Mouse (Mus musculus): ENCODE results near the gene Tfap2e. TPM values are rescaled to one million over a fixed set of nuclear protein-coding genes. Genes with fewer than 3 reads are reported as not detected.

Gene Tfap2e
- polyA plus RNA-seq, 1 experiment: not detected

DNA sequence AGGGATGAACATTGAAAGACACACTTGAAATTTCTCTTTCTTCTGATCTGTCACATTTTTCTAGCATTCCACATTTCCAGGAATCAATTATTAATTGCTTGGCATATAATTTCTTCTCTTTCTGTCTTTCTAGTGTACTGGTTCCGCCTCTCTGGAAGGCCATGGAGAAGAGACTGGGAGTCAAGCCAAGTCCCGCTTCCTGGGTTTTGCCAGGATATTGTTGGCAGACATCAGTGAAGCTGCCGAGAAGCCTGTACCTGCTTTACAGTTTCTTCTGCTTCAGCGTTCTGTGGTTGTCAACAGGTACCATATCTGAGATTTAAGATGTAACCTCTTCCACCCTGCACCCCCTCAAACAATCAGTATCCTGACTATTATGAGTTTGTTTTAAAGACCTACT is 20.7 kb upstream of the Tfap2e start:
- H3K27ac ChIP-seq (ENCODE audit: insufficient read depth, low read depth, low read length): peak overlapping the region; percentile 81
- peaks cover 29% of the 10 kb centered on the region for H3K36me3 ChIP-seq (ENCODE audit: control insufficient read depth, insufficient read depth, low read length)
- 17% methylated on average over 4 of the region's 4 CpGs for WGBS
- peak overlapping the region; percentile 47 for H3K4me3 ChIP-seq (ENCODE audit: low read depth, low read length)
- no peaks in the 10 kb centered on the region for H3K27me3 ChIP-seq (ENCODE audit: control insufficient read depth, insufficient read depth, low read length)
- peaks cover 17% of the 10 kb centered on the region for H3K4me1 ChIP-seq (ENCODE audit: control insufficient read depth, insufficient read depth, insufficient read length, low read length)
- TF ChIP-seq POLR2A (IDR thresholded peaks at IDR 0.05; ENCODE audit: low read depth, low read length) (no peak), CTCF (IDR thresholded peaks at IDR 0.05; ENCODE audit: extremely low read depth, insufficient read length, insufficient replicate concordance, low read depth, low read length) (no peak)

DNA sequence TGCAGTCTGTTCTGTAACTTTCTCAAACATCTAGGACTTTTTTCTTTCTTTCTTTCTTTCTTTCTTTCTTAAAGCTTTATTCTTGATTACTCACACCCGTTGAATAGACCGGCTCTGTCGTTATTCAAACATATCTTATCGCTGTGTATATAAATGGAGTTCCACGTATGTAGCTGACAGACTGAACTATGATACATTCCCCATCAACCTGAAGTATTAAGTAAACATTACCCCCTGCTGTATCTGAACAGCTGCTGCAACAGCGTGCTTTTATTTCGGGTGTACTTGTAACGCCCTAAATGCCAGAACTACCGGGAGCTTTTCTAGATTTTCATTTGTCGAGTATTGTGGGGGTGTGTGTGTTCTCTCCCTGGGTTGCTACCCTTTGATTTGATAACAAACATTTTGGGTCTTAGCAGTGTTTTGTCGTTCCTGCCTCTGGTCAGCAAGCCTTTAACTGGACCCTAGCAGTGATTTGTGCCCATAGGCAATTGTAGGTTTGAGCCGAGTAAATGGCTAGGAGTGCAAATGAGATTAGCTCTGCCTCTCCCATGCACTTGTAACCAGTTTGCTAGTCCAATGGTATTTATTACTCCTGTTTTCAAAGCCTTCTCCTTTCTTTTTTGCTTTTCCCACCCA is 18.8 kb upstream of the Tfap2e start:
- no peak overlapping the region for H3K4me3 ChIP-seq (ENCODE audit: low read depth, low read length)
- H3K27me3 ChIP-seq (ENCODE audit: control insufficient read depth, insufficient read depth, low read length): no peaks in the 10 kb centered on the region
- H3K27ac ChIP-seq (ENCODE audit: insufficient read depth, low read depth, low read length): peak overlapping the region; percentile 89
- peaks cover 16% of the 10 kb centered on the region for H3K4me1 ChIP-seq (ENCODE audit: control insufficient read depth, insufficient read depth, insufficient read length, low read length)
- peaks cover 21% of the 10 kb centered on the region for H3K36me3 ChIP-seq (ENCODE audit: control insufficient read depth, insufficient read depth, low read length)
- WGBS: 16% methylated on average over 12 of the region's 12 CpGs
- TF ChIP-seq POLR2A (IDR thresholded peaks at IDR 0.05; ENCODE audit: low read depth, low read length): no peak
- no peak for TF ChIP-seq CTCF (IDR thresholded peaks at IDR 0.05; ENCODE audit: extremely low read depth, insufficient read length, insufficient replicate concordance, low read depth, low read length)

DNA sequence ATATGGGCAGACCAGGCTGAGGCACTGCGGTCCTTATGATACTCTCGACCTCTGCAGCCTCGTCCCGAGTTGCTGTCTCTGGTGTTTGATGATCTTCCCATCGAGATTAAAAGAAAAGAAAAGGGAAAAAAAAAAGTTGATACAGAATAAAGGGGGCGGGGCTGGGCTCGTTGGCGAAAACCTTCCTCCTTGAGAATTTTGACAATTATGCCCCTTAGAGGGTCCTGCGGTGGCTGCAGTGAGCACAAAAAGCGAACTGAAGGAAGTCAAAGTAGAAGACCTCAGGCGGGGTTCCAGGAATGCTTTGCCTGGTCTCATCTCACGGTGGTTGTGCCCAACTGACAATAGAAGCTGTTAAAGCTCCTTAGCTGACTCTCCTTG is 18.2 kb upstream of the Tfap2e start:
- TF ChIP-seq POLR2A (IDR thresholded peaks at IDR 0.05; ENCODE audit: low read depth, low read length) (no peak), CTCF (IDR thresholded peaks at IDR 0.05; ENCODE audit: extremely low read depth, insufficient read length, insufficient replicate concordance, low read depth, low read length) (no peak)
- Histone ChIP-seq H3K27ac (ENCODE audit: insufficient read depth, low read depth, low read length) (peak overlapping the region; percentile 87), H3K27me3 (ENCODE audit: control insufficient read depth, insufficient read depth, low read length) (no peaks in the 10 kb centered on the region), H3K4me1 (ENCODE audit: control insufficient read depth, insufficient read depth, insufficient read length, low read length) (peaks cover 16% of the 10 kb centered on the region), H3K4me3 (ENCODE audit: low read depth, low read length) (peak overlapping the region; percentile 94), H3K36me3 (ENCODE audit: control insufficient read depth, insufficient read depth, low read length) (peaks cover 17% of the 10 kb centered on the region)
- 2% methylated on average over 12 of the region's 12 CpGs for WGBS

DNA sequence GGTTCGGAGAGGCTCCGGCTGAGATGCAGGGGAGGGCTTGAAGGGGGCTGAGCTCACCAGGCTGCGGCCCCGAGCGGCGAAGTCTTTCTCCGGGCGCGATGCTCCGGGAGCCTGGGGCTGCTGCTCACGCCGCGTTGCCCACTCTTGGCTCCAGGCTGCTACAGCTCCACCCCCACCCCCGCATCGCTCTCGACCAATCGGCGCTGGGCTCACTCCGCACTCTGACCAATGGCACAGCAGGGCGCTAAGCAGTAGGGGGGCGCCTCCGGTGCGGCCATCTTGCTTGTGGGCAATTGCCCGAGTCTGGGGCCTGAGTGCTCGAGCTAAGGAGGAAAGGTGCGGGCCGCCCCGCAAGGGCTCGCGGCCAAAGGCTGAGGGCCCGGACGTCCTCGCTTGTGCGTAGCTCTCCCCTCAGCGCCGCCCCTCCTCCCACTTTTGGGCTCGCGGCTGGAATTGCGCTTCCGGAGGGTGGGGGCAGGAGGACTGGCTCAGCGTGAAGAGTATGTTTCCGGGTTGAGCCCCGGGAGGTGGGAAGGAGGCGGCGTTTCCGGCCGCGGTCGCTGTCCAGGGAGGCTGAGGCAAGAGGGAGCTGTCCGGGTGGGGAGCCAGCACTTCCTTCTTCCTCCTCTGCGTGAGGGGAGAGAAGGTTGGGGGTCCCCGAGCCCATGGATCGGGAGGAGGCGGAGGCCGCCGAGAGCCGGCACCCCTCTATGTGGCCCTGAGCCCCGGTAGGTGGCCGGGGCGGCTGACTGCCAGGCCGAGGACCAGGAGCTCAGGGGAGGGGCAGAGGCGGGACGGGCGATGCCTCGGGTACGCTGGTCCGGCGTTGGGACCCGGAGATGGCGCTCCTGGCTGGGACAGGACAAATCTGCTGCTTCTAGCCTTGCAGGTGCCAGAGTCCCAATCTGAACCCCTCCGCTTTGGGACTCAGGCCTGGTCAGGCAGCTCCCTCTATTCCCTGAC is 17.5 kb upstream of the Tfap2e start, which contains the start of the genes Ncdn and AU040320:
Gene Ncdn, minus strand, starts transcription at position 171 of the 963 bp plus-strand sequence.
Gene AU040320, plus strand, starts transcription at position 277 of the 963 bp plus-strand sequence.
- peak within 1 kb of the TSS; percentile 94 for H3K4me3 ChIP-seq (ENCODE audit: low read depth, low read length)
- peaks cover 16% of the 10 kb centered on the region for H3K4me1 ChIP-seq (ENCODE audit: control insufficient read depth, insufficient read depth, insufficient read length, low read length)
- WGBS: under 1% methylated on average over 71 of the region's 71 CpGs

DNA sequence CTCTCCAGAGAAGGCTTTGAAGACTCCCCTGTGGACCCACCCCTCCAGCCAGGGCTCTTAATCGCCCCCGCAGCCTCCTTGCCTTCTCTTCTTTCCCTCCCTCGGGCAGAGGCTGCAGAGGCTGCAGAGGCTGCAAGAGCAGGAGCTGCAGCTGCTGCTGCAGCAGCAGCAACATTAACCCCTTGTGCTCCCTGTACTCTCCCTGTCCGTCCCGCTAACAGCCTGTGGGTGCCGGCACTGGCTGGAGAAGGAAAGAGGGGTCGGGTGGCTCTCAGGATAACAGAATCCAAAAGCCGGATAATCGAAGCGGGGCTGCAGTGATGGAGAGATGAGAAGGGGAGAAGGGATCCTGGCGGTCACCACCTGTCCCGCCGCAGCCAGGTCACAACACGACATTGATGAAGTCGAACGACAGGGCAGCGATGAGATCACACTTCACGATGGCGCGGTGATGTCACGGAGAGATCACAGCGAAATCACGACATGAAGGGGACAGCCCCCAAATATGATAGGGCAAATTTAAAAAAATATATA is 16.6 kb upstream of the Tfap2e start:
- H3K27me3 ChIP-seq (ENCODE audit: control insufficient read depth, insufficient read depth, low read length): no peaks in the 10 kb centered on the region
- peaks cover 11% of the 10 kb centered on the region; the same call in 1 of the 2 replicates for H3K36me3 ChIP-seq (ENCODE audit: control insufficient read depth, insufficient read depth, low read length)
- TF ChIP-seq CTCF (IDR thresholded peaks at IDR 0.05; ENCODE audit: extremely low read depth, insufficient read length, insufficient replicate concordance, low read depth, low read length) (no peak), POLR2A (IDR thresholded peaks at IDR 0.05; ENCODE audit: low read depth, low read length) (no peak)
- peak overlapping the region; percentile 94 for H3K4me3 ChIP-seq (ENCODE audit: low read depth, low read length)
- H3K27ac ChIP-seq (ENCODE audit: insufficient read depth, low read depth, low read length): no peak overlapping the region
- WGBS: under 1% methylated on average over 23 of the region's 23 CpGs
- H3K4me1 ChIP-seq (ENCODE audit: control insufficient read depth, insufficient read depth, insufficient read length, low read length): peaks cover 16% of the 10 kb centered on the region

More for the DNA sequence above, 17.5 kb upstream of the Tfap2e start, which contains the start of the genes Ncdn and AU040320:
- TF ChIP-seq CTCF (IDR thresholded peaks at IDR 0.05; ENCODE audit: extremely low read depth, insufficient read length, insufficient replicate concordance, low read depth, low read length): no peak
- peak; percentile 96 for TF ChIP-seq POLR2A (IDR thresholded peaks at IDR 0.05; ENCODE audit: low read depth, low read length)
- Histone ChIP-seq H3K27me3 (ENCODE audit: control insufficient read depth, insufficient read depth, low read length) (no peaks in the 10 kb centered on the region), H3K36me3 (ENCODE audit: control insufficient read depth, insufficient read depth, low read length) (peaks cover 16% of the 10 kb centered on the region), H3K27ac (ENCODE audit: insufficient read depth, low read depth, low read length) (peak within 1 kb of the TSS; percentile 87)

DNA sequence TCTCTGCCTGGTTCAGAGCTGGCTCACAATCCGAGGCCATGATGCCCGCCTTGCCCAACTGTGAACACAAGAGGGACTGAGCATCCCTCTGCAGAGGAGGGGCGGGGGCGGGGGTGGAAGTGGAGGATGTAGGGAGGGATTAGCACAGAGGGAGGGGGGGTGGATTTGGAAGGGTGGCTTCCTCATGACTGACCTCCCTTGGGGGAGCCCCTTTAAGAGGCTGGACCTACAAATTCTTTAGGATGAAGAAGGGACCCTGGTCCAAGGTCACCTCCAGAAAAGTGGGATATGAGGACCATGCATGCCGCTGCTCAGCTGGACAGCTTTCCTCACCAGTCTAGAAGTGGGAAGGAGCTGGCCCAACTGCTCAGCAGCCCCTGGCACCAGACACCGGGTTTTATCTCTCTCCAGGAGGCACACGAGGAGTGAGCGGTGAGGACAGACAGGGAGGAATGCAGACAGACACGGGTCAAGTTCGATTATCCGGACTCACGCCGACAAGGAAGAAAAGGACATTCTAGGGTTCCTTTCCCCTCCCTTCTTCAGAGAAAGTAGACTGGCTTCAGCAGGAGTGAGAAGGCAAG is 16.1 kb upstream of the Tfap2e start:
- Histone ChIP-seq H3K27ac (ENCODE audit: insufficient read depth, low read depth, low read length) (no peak overlapping the region), H3K4me1 (ENCODE audit: control insufficient read depth, insufficient read depth, insufficient read length, low read length) (peaks cover 16% of the 10 kb centered on the region), H3K27me3 (ENCODE audit: control insufficient read depth, insufficient read depth, low read length) (no peaks in the 10 kb centered on the region), H3K4me3 (ENCODE audit: low read depth, low read length) (peak overlapping the region; percentile 94), H3K36me3 (ENCODE audit: control insufficient read depth, insufficient read depth, low read length) (peaks cover 13% of the 10 kb centered on the region)
- WGBS: 17% methylated on average over 13 of the region's 13 CpGs
- TF ChIP-seq POLR2A (IDR thresholded peaks at IDR 0.05; ENCODE audit: low read depth, low read length) (no peak), CTCF (IDR thresholded peaks at IDR 0.05; ENCODE audit: extremely low read depth, insufficient read length, insufficient replicate concordance, low read depth, low read length) (no peak)

Data from small intestine, adult 2 months (tissue).